ENCODE assay signal across 9 mouse cellular contexts in genomic region chr9:14175041-14175881, GRCm38 (mm10).
DNase-seq lines count a peak whose midpoint lies in the region; ATAC-seq and TF ChIP-seq lines count a peak whose summit lies in the region.
"Had no signal": no experiment of that assay in that cellular context is flagged by ENCODE, and none has a peak within 500 bp of the region (broad histone marks: within the 10 kb centered on the region; RNA-seq: fewer than 3 reads in every experiment).

No protein-coding gene starts in this region.

- no peak overlapping the region for H3K4me3 ChIP-seq in embryonic facial prominence, embryonic 14.5 days (ENCODE audit: low read depth, low read length)
- no peak overlapping the region for H3K4me3 ChIP-seq in midbrain, postnatal 0 days (ENCODE audit: low read depth, low read length)

- H3K4me2 ChIP-seq in embryonic facial prominence, embryonic 14.5 days (ENCODE audit: low read depth, low read length): peak overlapping the region; percentile 34
- no peak overlapping the region for H3K4me2 ChIP-seq in midbrain, postnatal 0 days (ENCODE audit: low read depth, low read length, poor library complexity, severe bottlenecking)

- peak overlapping the region; percentile 95 for H3K27ac ChIP-seq in embryonic facial prominence, embryonic 14.5 days (replicated peaks; ENCODE audit: low read depth, low read length)
- no peak overlapping the region for H3K27ac ChIP-seq in midbrain, postnatal 0 days (ENCODE audit: low read depth, low read length)
- H3K27ac ChIP-seq: macrophage had no signal

- no peaks in the 10 kb centered on the region for H3K36me3 ChIP-seq in embryonic facial prominence, embryonic 14.5 days (ENCODE audit: control insufficient read depth, insufficient read depth, low read length)
- no peaks in the 10 kb centered on the region for H3K36me3 ChIP-seq in midbrain, postnatal 0 days (ENCODE audit: insufficient read depth, low read length)

- intact Hi-C loops in left cerebral cortex, postnatal 10 days (cut with DNase I): no loop called here
- intact Hi-C loops in heart, postnatal 14 days (cut with DNase I): no loop called here

- TF ChIP-seq CTCF in midbrain, postnatal 0 days (IDR thresholded peaks at IDR 0.05): no peak

- H3K4me1 ChIP-seq in embryonic facial prominence, embryonic 14.5 days (ENCODE audit: control insufficient read depth, insufficient read depth, low read length): peaks cover 29% of the 10 kb centered on the region
- peaks cover 20% of the 10 kb centered on the region for H3K4me1 ChIP-seq in midbrain, postnatal 0 days (ENCODE audit: insufficient read depth, low read length)

- 4% methylated on average over 11 of the region's 11 CpGs for WGBS in embryonic facial prominence, embryonic 14.5 days
- WGBS in midbrain, postnatal 0 days: 30% methylated on average over 11 of the region's 11 CpGs

- peak; percentile 55 for ATAC-seq in embryonic facial prominence, embryonic 14.5 days (ENCODE audit: low read depth)
- no peak for ATAC-seq in midbrain, postnatal 0 days (ENCODE audit: low FRiP score)

- peak; percentile 17 to 35 for DNase-seq in left cerebral cortex, adult 18-20 months (ENCODE audit: low spot score in 2 of 2)
- no peak for DNase-seq in left cerebral cortex, postnatal 10 days (ENCODE audit: extremely low spot score in 1 of 2, low spot score in 2 of 2)
- peak; percentile 43 for DNase-seq in Muller cell, postnatal 12 days (ENCODE audit: inconsistent ontology term)
- DNase-seq in embryonic facial prominence, embryonic 14.5 days (ENCODE audit: low spot score): peak; percentile 76
- DNase-seq in heart, postnatal 14 days: peak; percentile 6 to 27
- DNase-seq in kidney, postnatal 4 days: peak; percentile 36 to 66
- DNase-seq in midbrain, postnatal 0 days (ENCODE audit: low spot score): peak; percentile 40
- no peak for DNase-seq in ovary, postnatal 36 days (ENCODE audit: low spot score)

- H3K9me3 ChIP-seq in embryonic facial prominence, embryonic 14.5 days (ENCODE audit: control insufficient read depth, low read length): no peaks in the 10 kb centered on the region
- no peaks in the 10 kb centered on the region for H3K9me3 ChIP-seq in midbrain, postnatal 0 days (ENCODE audit: low read length)

- no peak overlapping the region for H3K9ac ChIP-seq in embryonic facial prominence, embryonic 14.5 days (ENCODE audit: low read depth, low read length)
- H3K9ac ChIP-seq in midbrain, postnatal 0 days (replicated peaks; ENCODE audit: low read length, poor library complexity, severe bottlenecking): no peak overlapping the region

- H3K27me3 ChIP-seq in embryonic facial prominence, embryonic 14.5 days (replicated peaks; ENCODE audit: control insufficient read depth, insufficient read depth, low read length): no peaks in the 10 kb centered on the region
- no peaks in the 10 kb centered on the region for H3K27me3 ChIP-seq in midbrain, postnatal 0 days (ENCODE audit: insufficient read depth, low read length)

Comparison
In these comparisons a context has a peak if more than half of its experiments do, and no peak if none do; other contexts are left out.
1. DNase-seq: peak in left cerebral cortex, adult 18-20 months (2 of 2), Muller cell, postnatal 12 days (single experiment), embryonic facial prominence, embryonic 14.5 days (single experiment), heart, postnatal 14 days (2 of 2), kidney, postnatal 4 days (2 of 2) and midbrain, postnatal 0 days (single experiment); none in left cerebral cortex, postnatal 10 days (0 of 2) and ovary, postnatal 36 days (single experiment).